Mouse (Mus musculus): Measurements from ENCODE around the gene Gatd1. TPM values are rescaled to one million over a fixed set of nuclear protein-coding genes. Genes with fewer than 3 reads are reported as not detected.

Gatd1 gene
- polyA plus RNA-seq, 1 experiment = 23.3 TPM

- Histone ChIP-seq H3K27me3 (ENCODE audit: control insufficient read depth, insufficient read depth, low read length) (no peaks in the 10 kb centered on the region), H3K36me3 (ENCODE audit: control insufficient read depth, insufficient read depth, low read length) (no peaks in the 10 kb centered on the region), H3K27ac (ENCODE audit: control insufficient read depth, insufficient read depth, low read depth, low read length) (no peak overlapping the region), H3K4me1 (ENCODE audit: control insufficient read depth, insufficient read depth, low read length) (peaks cover 15% of the 10 kb centered on the region), H3K4me3 (ENCODE audit: control insufficient read depth, low read depth, low read length) (no peak overlapping the region)
- TF ChIP-seq POLR2A (IDR thresholded peaks at IDR 0.05; ENCODE audit: control insufficient read depth, low read depth, low read length) = no peak
- TF ChIP-seq CTCF (IDR thresholded peaks at IDR 0.05; ENCODE audit: control insufficient read depth, insufficient read depth, insufficient replicate concordance, low read depth, low read length) = no peak
These were observed 19.8 kb downstream of the Gatd1 start for GRCm38 (mm10) chr7:141394158-141394557.

DNA sequence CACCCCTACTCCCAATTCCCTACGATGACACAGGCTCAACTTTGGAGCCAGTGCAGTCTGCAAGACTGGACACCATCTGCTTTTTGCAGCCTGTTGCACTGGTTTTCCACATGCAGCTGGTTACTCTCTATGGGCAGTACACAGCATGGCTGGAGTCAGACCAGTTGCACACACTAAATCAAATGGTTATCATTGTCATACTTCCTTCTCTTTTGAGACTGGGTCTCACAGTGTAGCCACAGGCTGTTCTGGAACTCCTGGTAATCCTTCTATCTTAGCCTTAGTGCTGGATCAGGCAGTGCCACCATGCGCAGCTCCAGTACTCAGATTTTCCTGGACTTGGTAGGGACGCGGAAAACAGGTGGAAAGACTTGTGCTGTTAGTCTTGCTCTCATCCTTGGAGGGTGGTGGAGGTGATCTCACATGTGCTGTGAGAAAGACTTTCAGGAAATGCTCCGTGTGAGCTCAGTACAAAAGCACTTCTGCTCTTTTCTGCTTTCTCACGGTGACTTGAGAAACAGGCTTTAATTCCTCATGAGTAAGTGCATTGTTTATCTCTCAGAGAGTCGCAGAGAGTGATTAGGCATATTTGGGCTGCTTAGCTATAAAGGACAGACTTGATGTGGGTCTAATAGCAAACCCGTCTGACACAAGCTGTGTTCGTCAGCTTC lies 21.2 kb downstream of the Gatd1 start:
- no peak for TF ChIP-seq POLR2A (IDR thresholded peaks at IDR 0.05; ENCODE audit: control insufficient read depth, low read depth, low read length)
- no peak for TF ChIP-seq CTCF (IDR thresholded peaks at IDR 0.05; ENCODE audit: control insufficient read depth, insufficient read depth, insufficient replicate concordance, low read depth, low read length)
- Histone ChIP-seq H3K36me3 (ENCODE audit: control insufficient read depth, insufficient read depth, low read length) (no peaks in the 10 kb centered on the region), H3K27ac (ENCODE audit: control insufficient read depth, insufficient read depth, low read depth, low read length) (peak overlapping the region; percentile 81), H3K27me3 (ENCODE audit: control insufficient read depth, insufficient read depth, low read length) (no peaks in the 10 kb centered on the region), H3K4me1 (ENCODE audit: control insufficient read depth, insufficient read depth, low read length) (peaks cover 15% of the 10 kb centered on the region), H3K4me3 (ENCODE audit: control insufficient read depth, low read depth, low read length) (peak overlapping the region; percentile 95)

DNA sequence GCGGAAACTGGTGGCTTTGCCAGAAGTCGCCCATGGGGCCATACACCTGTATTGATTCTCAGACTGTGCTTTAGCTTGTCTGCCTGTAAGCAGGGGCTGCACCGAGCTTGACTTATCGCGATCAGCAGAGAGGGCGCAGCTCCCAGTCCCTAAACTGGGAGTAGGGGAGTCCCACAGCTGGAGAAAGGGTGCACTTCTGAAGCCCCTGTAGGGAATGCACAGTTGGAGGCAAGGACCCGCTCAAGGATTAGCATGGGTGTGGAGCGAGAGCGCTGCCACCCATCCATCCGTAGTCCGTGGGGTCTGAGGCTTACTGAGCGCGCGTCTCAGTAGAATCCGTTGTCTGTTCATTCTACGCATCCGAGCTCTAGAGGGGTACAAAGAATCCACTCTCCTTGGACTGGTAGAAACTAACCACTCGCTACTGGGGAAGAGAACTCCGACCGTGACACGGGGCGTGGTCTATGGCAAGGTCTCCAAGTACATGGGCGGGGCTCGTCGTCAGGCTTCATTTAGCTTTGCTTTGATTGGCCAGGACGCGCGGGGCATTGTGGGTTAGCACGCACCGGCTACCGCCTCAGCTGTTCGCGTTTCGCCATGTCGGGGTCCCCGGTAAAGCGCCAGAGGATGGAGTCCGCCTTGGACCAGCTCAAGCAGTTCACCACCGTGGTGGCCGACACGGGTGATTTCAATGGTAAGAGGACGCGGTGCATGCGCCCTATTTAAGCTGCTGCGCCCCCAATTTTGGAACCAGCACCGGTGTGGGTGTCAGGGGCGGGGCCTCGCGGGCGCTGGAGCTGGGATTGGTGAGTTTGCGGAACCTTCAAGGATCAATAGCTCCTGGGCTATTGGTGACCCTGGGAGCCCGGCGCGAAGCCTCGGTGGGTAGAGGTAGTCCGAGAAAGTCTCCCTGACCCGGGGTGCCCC lies 22.0 kb downstream of the Gatd1 start, which contains the start of gene Taldo1:
TSS of gene Taldo1 (plus strand) at position 575 of the 927 bp plus-strand sequence.
- TF ChIP-seq POLR2A (IDR thresholded peaks at IDR 0.05; ENCODE audit: control insufficient read depth, low read depth, low read length) (peak; percentile 70), CTCF (IDR thresholded peaks at IDR 0.05; ENCODE audit: control insufficient read depth, insufficient read depth, insufficient replicate concordance, low read depth, low read length) (peak; percentile 0; the same call in 1 of the 2 replicates)
- Histone ChIP-seq H3K4me3 (ENCODE audit: control insufficient read depth, low read depth, low read length) (peak within 1 kb of the TSS; percentile 95), H3K27ac (ENCODE audit: control insufficient read depth, insufficient read depth, low read depth, low read length) (peak within 1 kb of the TSS; percentile 88), H3K4me1 (ENCODE audit: control insufficient read depth, insufficient read depth, low read length) (peaks cover 15% of the 10 kb centered on the region), H3K36me3 (ENCODE audit: control insufficient read depth, insufficient read depth, low read length) (no peaks in the 10 kb centered on the region), H3K27me3 (ENCODE audit: control insufficient read depth, insufficient read depth, low read length) (no peaks in the 10 kb centered on the region)

- H3K4me1 ChIP-seq (ENCODE audit: control insufficient read depth, insufficient read depth, low read length) = peaks cover 15% of the 10 kb centered on the region
- TF ChIP-seq CTCF (IDR thresholded peaks at IDR 0.05; ENCODE audit: control insufficient read depth, insufficient read depth, insufficient replicate concordance, low read depth, low read length) (no peak), POLR2A (IDR thresholded peaks at IDR 0.05; ENCODE audit: control insufficient read depth, low read depth, low read length) (no peak)
- H3K27me3 ChIP-seq (ENCODE audit: control insufficient read depth, insufficient read depth, low read length) = no peaks in the 10 kb centered on the region
- no peaks in the 10 kb centered on the region for H3K36me3 ChIP-seq (ENCODE audit: control insufficient read depth, insufficient read depth, low read length)
- H3K27ac ChIP-seq (ENCODE audit: control insufficient read depth, insufficient read depth, low read depth, low read length) = no peak overlapping the region; the same call in 1 of the 2 replicates
- no peak overlapping the region for H3K4me3 ChIP-seq (ENCODE audit: control insufficient read depth, low read depth, low read length)
These were observed 23.3 kb downstream of the Gatd1 start for GRCm38 (mm10) chr7:141390326-141391259.

DNA sequence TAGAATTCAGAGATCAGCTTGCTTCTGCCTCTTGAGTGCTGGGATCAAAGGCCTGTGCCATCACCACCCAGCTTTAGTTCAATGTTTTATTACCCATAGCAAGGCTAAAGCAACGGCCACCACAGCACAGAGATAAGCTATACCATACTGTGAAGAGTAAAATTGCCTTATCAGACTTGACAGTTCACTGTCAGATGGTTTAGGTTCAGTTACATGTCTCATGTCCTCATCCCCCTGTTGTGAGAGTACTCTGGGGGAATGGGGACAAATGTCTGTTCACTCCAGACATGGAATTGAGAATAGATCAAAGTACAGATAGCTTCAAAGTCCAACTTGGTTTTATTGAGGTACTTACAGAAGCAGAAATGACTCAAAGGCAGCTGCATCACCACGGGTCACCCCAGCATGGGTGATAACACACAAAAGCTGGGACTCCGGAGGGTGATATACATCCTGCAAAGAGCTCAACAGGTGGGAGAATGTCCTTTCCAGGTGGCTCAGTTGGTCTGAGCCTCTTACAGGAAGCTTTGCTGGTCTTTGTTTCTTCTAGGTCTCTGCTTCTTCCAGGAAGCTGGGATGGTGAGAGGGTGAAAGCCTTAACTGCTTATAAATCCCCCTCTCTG lies 25.3 kb downstream of the Gatd1 start:
- H3K27ac ChIP-seq (ENCODE audit: control insufficient read depth, insufficient read depth, low read depth, low read length) = no peak overlapping the region
- peaks cover 15% of the 10 kb centered on the region for H3K4me1 ChIP-seq (ENCODE audit: control insufficient read depth, insufficient read depth, low read length)
- TF ChIP-seq POLR2A (IDR thresholded peaks at IDR 0.05; ENCODE audit: control insufficient read depth, low read depth, low read length) (no peak), CTCF (IDR thresholded peaks at IDR 0.05; ENCODE audit: control insufficient read depth, insufficient read depth, insufficient replicate concordance, low read depth, low read length) (no peak)
- H3K27me3 ChIP-seq (ENCODE audit: control insufficient read depth, insufficient read depth, low read length) = no peaks in the 10 kb centered on the region
- H3K4me3 ChIP-seq (ENCODE audit: control insufficient read depth, low read depth, low read length) = no peak overlapping the region
- H3K36me3 ChIP-seq (ENCODE audit: control insufficient read depth, insufficient read depth, low read length) = no peaks in the 10 kb centered on the region

GRCm38 (mm10) chr7:141387807-141388486 lies 26.0 kb downstream of the Gatd1 start:
- H3K4me3 ChIP-seq (ENCODE audit: control insufficient read depth, low read depth, low read length) = no peak overlapping the region
- H3K27me3 ChIP-seq (ENCODE audit: control insufficient read depth, insufficient read depth, low read length) = no peaks in the 10 kb centered on the region
- peaks cover 15% of the 10 kb centered on the region for H3K4me1 ChIP-seq (ENCODE audit: control insufficient read depth, insufficient read depth, low read length)
- no peak overlapping the region for H3K27ac ChIP-seq (ENCODE audit: control insufficient read depth, insufficient read depth, low read depth, low read length)
- H3K36me3 ChIP-seq (ENCODE audit: control insufficient read depth, insufficient read depth, low read length) = no peaks in the 10 kb centered on the region
- no peak for TF ChIP-seq CTCF (IDR thresholded peaks at IDR 0.05; ENCODE audit: control insufficient read depth, insufficient read depth, insufficient replicate concordance, low read depth, low read length)
- no peak for TF ChIP-seq POLR2A (IDR thresholded peaks at IDR 0.05; ENCODE audit: control insufficient read depth, low read depth, low read length)
